Mouse (Mus musculus) CD4-positive helper T cell, adult 2 months (primary cell): ENCODE data around the gene Bmf.

ENCODE experiments used
- DNase-seq: peaks from one replicate; pipeline ENCODE4 v3.0.0-alpha.2; 2012; ENCODE audit warnings: low read depth, missing footprints, low spot score

Gene Bmf

GRCm38 (mm10) chr2:118479550-118479909 is 70.0 kb downstream of the Bmf start, which contains the start of gene Srp14:
TSS of gene Srp14 (minus strand) at chr2:118479711.
- peak; percentile 98 for DNase-seq

- DNase-seq = no peak
Observed at GRCm38 (mm10) chr2:118478833-118479549, 70.5 kb downstream of the Bmf start.
